Mouse (Mus musculus): Measurements from ENCODE around the gene Vmn2r3. TPM values are rescaled to one million over a fixed set of nuclear protein-coding genes. Genes with fewer than 3 reads are reported as not detected.

Gene Vmn2r3
- 0.07 TPM for polyA plus RNA-seq (2017; shearing (Covaris generic))

DNA sequence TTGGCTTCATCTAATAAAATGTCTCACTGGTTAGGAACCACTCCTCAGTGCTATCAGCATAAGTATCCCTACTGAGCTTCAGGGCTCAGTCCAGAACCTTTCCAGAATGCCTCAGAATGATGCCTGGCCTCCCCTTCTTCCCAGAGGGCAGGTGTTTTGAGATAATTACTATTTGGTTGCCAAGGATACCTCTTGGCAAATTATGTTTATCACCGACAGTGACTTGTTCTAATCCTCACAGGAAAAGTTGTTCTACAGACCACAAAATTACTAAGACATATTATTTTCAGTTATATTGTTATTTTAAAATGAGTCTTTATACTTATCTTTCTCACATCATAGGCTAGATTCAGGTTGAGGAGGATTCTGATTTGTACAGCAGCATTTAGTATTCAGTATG, at the start of gene Vmn2r3:
Gene Vmn2r3 (minus strand): TSS at position 101 of the 400 bp plus-strand sequence.

Other genes starting within 250 kb of the Vmn2r3 start
- gene Vmn2r1, start 208.2 kb downstream of the Vmn2r3 start, polyA plus RNA-seq (2017; shearing (Covaris generic)) = not detected
- not detected for gene Vmn2r2, start 147.8 kb downstream of the Vmn2r3 start, polyA plus RNA-seq (2017; shearing (Covaris generic))
- gene Vmn2r4, start 125.7 kb upstream of the Vmn2r3 start, polyA plus RNA-seq (2017; shearing (Covaris generic)) = not detected
- gene Vmn2r5, start 220.1 kb upstream of the Vmn2r3 start, polyA plus RNA-seq (2017; shearing (Covaris generic)) = not detected

Data from inflammation-experienced regulatory T-cells, adult 16 weeks (primary cell).